Mouse (Mus musculus): ENCODE results near the gene Tmf1.

GRCm38 (mm10) chr6:97222321-97222720 is 43.4 kb upstream of the Tmf1 start:
- no peak for TF ChIP-seq ELF1 (IDR thresholded peaks at IDR 0.05; ENCODE audit: low read depth, low read length)
- no peak for TF ChIP-seq CTCF (IDR thresholded peaks at IDR 0.05 in 2 of 3, conservative IDR thresholded peaks at IDR 0.05 in 1 of 3; ENCODE audit: control insufficient read depth in 1 of 3, insufficient read depth in 1 of 3, low read depth in 2 of 3, low read length in 3 of 3, poor library complexity in 1 of 3, severe bottlenecking in 1 of 3)
- TF ChIP-seq POLR2A (IDR thresholded peaks at IDR 0.05; ENCODE audit: control insufficient read depth in 1 of 2, insufficient read depth in 1 of 2, low read depth in 1 of 2, low read length in 2 of 2, poor library complexity in 1 of 2): no peak
- no peak for TF ChIP-seq MAZ (IDR thresholded peaks at IDR 0.05; ENCODE audit: low read depth, low read length)
- no peak for TF ChIP-seq ZC3H11A (IDR thresholded peaks at IDR 0.05; ENCODE audit: low read depth, low read length)
- TF ChIP-seq BHLHE40 (IDR thresholded peaks at IDR 0.05; ENCODE audit: borderline replicate concordance, low read depth, low read length): no peak
- TF ChIP-seq KAT2A (conservative IDR thresholded peaks at IDR 0.05; ENCODE audit: low read depth, low read length): no peak
- no peak for TF ChIP-seq GABPA (IDR thresholded peaks at IDR 0.05; ENCODE audit: low read depth, low read length)
- no peak for TF ChIP-seq POLR2AphosphoS2 (IDR thresholded peaks at IDR 0.05; ENCODE audit: low read length)
- no peak for TF ChIP-seq EP300 (IDR thresholded peaks at IDR 0.05; ENCODE audit: low read depth in 1 of 2, low read length in 2 of 2)

Data from MEL (cell line).